Mouse (Mus musculus) central nervous system, embryonic 11.5 days (tissue): ENCODE results near the gene Acta2. TPM values are rescaled to one million over a fixed set of nuclear protein-coding genes. Genes with fewer than 3 reads are reported as not detected.

Experiments
- polyA plus RNA-seq: library from polyadenylated mRNA; depleted of rRNA; stranded (reverse); fragments of >200 nt; gene quantifications from 2 replicates; pipeline ENCODE4 v1.2.3, GENCODE M21; 2012; rRNA removed

Acta2 gene
- polyA plus RNA-seq, result 39.3 and 140 TPM in 2 replicates

DNA sequence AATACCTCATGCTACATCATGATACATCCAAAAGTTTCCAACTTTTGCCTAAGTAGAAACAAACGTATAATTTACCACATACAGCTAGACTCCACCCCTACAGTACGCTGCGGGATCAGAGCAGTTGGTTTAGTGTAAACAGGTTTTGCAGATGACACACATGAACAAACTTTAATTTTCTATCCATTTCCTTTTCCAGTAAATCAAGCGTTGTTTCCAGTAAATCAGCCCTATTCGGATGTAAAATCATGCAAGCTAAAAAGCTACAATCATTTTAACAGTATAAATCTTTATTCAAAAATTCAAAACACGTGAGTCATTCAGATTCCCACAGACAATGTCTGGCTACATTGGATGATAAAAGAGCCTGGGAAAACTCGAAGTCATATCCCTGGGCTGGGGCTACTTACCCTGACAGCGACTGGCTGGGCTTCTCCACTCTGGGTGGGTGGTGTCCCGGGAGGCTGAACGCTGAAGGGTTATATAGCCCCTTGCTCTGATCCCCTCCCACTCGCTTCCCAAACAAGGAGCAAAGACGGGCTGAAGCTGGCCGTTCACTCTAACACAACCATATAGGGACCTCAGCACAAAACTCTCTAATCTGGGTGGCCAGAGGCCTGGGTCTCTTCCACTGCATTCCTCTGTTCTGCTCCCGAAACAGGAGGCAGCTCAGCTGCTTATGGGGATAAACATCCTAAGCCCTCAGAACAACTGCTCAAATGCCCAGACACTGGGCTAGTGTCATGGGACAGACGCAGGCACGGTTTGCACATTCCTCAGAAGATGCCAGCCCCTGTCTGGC, at the start of gene Acta2:
Acta2 (minus strand) TSS at position 711 of the 802 bp plus-strand sequence.

DNA sequence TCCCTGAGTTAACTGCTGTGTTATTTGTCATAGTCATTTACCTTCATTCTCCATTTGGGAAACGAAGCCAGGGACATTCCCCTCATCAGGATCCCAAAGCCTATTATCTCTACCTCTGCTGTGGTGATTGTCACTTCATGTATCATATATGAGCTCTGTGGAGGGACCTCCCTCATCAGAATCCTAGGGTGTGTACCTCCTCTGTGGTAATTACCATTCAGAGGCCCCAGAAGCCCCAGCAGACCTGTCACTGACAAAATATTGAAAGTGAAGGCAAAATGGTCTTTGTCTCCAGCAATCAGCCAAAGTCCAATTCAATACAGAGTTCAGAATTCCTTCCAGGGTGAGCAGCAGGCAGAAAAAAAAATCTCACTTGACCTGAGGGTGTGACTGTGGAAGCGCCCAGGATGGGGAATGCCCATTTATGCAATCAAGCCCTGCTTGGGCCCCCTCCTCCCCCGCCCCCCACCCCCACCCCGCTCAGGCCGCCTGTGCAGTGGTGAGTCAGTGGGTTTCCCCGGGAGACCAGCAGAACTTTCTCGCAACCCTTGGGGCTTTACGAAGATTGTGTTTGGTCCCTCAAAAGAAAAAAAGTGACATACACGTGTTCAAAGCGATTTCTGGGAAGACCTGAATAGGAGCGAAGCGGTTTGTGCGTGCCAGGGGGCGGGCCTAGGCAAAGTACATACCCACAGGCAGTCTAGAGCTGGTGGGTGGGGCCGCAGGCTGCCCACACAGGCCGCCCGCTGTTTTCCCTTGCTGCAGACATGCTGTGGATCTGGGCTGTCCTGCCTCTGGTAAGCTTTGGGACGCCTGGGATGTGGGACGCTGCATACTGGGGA, 34.8 kb upstream of the Acta2 start, which contains the start of gene Fas:
Fas (plus strand) TSS at position 719 of the 842 bp plus-strand sequence.

GRCm38 (mm10) chr19:34192008-34192963, 63.1 kb downstream of the Acta2 start, which contains the start of gene Stambpl1:
TSS of gene Stambpl1 (plus strand) at chr19:34192229.

Other genes with a start within 250 kb of the Acta2 start
- gene Lipk, start 247.3 kb downstream of the Acta2 start, polyA plus RNA-seq, result not detected in 2 replicates
- not detected in 2 replicates for gene Lipn, start 188.2 kb downstream of the Acta2 start, polyA plus RNA-seq
- gene Lipm, start 154.7 kb downstream of the Acta2 start, polyA plus RNA-seq, result not detected in 2 replicates
- 0.16 TPM in 1 of 2 replicates, not detected in the other for gene Ankrd22, start 89.5 kb downstream of the Acta2 start, polyA plus RNA-seq
- 1.5 and 3.2 TPM in 2 replicates for gene Stambpl1, start 63.4 kb downstream of the Acta2 start, polyA plus RNA-seq
- 0.59 and 0.99 TPM in 2 replicates for gene Fas, start 35.1 kb upstream of the Acta2 start, polyA plus RNA-seq
- gene Ch25h, start 219.6 kb upstream of the Acta2 start, polyA plus RNA-seq, result 0.30 and 3.5 TPM in 2 replicates